Mouse (Mus musculus) neural tube, embryonic 13.5 days (tissue): ENCODE results near the gene Ppp2r3d. TPM values are rescaled to one million over a fixed set of nuclear protein-coding genes. Genes with fewer than 3 reads are reported as not detected.

Experiments used
- polyA plus RNA-seq: library from polyadenylated mRNA; unstranded; fragments of >200 nt; fragmentation: Nextera tagmentation; extraction: Ambion mirVana; gene quantifications from 2 replicates; pipeline ENCODE4 v1.2.1, GENCODE M21; 2015

Gene Ppp2r3d
- polyA plus RNA-seq, 1 experiment from 2014 or later = 164 TPM

Other genes starting within 250 kb of the Ppp2r3d start
- gene 2010315B03Rik, start 164.2 kb downstream of the Ppp2r3d start, polyA plus RNA-seq = 9.2 and 9.4 TPM in 2 replicates
- gene Gm21836, start 16.9 kb upstream of the Ppp2r3d start, polyA plus RNA-seq = not detected in 2 replicates